Mouse (Mus musculus) layer of hippocampus, adult 11-12 months (tissue): Measurements from ENCODE around the gene Homer2.

Experiments used
- DNase-seq: peaks from one replicate; pipeline ENCODE4 v3.0.0; 2022; ENCODE audit warnings: low spot score

The Homer2 gene

DNA sequence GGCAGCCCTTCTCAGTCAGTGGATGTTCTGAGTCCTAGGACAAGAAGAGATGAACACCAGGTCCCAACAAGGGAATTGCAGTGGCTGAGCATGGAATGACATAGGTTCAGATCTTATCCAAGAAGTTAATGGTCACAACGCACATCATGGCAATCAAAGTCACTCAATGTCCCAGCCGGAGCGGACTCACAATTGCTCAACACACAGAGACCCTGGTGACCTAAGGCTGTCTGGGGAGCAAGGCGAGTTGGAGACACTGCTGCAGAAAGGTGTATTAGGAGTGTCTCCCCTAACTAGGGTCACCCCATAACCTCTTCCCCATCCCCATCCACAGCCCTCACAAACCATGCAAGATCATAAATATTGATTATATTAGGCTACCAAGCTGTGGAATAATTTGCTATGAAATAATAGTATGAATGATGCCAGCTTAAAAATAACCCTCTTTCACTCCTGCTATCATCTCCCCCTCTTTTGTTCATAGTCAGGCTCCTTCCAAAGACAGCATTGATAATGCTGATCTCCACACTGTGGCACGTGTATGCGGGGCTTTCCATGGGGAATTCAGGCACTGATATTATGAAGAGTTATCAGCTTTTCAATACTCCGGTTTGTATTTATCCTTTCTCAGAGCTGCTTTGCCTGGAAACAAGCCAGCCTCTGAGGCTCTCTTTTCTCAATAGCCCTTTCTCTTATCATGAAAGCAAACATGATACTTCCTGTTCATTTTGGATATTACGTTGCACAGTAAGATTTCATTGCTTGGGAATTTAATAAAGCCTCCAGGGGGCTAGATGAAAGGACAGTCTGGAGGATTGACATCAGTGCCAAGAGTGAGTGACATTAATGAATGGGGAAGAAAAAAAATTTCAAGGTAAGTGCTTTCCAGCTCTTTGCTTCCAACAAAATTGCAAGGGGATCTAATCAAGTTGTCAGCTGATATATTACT lies 147.0 kb downstream of the Homer2 start:
- DNase-seq = no peak

DNA sequence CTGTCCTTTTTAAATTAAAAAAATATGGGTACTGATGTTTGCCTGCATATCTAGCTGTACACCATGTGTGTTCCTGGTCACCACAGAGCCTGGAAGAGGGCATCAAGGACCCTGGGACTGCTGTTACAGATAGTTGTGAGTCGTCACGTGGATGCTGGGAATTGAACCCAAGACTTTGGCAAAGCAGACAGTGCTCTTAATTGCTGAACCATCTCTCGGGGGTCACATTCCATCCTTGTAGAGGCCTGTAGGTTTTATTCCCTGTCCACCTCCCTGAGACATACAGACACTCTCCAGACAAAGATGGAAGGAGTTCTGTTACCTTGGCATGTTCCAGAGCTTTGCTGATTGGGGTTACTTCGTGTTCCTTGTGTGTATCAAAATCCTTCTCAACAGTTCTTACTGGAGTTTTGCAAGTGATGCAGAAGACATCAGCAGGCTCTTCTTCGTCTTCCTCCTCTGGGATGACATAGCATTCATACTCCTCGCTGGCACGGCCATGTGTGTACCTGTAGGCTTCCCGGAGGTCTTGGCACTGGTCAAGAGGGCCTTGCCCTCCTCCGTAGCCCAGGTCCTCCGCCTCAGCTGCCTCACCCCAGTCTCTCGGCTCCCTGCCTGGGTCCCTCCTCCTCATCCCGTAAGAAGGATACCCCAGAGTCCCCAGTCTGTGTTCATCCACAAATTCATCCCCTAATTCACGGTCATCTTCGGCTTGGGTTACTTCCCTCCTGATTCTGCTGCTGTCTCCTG lies 147.9 kb downstream of the Homer2 start:
- no peak for DNase-seq

DNA sequence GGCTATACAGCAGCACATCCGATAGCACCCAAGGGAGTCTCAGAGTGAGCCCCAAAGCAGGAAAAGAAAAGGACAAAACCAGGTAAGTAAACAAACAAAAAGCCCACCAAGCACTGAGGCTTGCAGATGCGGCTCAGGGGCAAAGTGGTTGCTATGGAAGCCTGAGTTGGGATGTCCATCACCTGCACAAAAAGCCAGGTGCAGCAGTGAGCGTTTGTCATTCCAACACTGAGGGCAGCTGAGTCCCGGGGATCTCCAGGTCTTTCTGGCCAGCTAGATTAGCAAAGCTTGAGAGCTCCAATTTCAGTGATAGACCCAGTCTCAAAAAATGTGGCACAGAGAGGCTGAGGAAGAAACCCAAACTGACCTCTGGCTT lies 149.4 kb downstream of the Homer2 start:
- DNase-seq = no peak

DNA sequence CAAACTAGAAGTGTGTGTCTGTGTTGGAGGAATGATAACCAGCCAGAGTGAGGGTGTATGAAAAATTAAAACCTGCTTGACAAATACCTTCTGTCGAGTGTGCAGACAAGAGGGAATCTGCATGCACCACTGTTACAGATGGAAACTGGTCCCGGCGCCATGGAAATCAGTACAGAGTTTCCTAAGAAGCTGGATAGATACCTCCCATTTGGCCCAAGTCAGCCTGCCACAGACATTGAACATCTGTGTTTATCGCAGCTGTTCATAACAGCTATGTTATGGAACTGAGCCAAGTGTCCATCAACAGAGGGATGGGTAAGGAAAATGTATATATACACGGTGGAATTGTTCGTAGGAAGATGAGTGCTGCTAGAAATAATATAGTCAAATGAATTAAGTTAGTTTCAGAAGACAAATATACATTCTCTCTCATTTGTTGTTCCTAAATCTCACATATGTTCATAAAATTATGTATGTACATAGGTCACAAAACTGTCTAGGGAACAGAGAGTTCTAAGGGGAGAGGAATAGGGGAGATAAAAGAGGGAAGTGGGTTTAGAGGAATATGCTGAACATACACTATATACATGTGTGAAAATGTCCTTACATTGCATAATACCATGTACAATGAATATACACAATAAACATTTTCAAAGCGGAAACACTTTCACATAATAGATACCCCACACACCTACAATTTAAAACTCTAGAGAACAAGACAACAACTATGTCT lies 149.9 kb downstream of the Homer2 start:
- no peak for DNase-seq

DNA sequence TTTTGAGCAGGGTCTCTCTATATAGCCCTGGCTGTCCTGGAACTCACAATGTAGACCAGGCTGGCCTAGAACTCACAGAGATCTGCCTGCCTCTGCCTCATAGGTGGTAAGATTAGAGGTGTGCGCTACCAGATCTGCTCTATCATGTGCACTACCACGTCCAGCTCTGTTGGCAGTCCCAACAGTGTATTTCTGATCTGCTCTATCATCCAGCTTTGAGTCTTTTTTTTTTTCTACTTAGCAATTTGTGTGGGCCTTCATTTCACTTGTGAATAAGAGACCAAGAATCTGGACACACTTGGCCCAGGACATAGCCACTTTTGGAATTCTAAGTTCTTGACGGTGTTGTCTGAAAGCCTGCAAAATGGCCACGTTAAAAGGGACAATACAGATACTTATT lies 150.5 kb downstream of the Homer2 start:
- no peak for DNase-seq

DNA sequence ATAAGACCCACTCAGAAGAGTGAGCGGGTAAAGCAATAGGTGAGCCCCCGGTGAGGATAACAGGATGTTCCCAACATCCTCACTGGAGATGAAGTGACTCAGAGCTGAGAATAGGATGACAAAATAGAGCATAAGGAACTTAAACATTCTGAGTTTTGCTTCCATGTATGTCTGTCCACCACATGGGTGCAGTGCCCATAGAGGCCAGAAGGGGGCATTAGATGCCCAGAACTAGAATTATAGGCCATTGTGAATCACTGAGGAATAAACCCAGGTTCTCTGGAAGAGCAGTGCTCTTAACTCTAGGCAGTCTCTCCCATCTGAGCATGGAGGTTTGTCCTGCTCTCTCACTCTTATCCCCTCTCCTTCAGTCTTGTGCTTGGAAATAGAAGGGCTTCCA lies 153.0 kb downstream of the Homer2 start:
- no peak for DNase-seq

DNA sequence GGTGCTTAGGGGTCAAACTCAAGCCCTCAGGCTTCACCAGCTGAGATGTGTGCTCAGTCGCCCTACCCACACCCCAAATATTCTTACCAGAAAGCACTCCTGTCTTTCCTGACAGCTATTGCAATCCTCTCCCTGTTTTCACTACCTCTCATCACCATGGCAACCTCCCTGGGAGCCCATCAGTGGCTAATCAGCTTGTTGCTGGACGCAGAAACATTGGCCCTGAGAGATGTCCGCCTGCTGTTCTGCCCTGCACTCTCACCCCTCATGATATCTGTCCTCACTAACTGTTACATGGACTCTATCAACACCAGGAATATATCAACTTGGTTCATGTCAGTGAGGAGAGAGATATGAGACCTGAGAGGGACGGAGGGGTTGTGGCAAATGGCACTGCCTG lies 153.7 kb downstream of the Homer2 start:
- no peak for DNase-seq
